Mouse (Mus musculus): ENCODE data around the gene Vcp. TPM values are rescaled to one million over a fixed set of nuclear protein-coding genes. Genes with fewer than 3 reads are reported as not detected.

Gene Vcp
- polyA plus RNA-seq, 1 experiment from 2014 or later = 205 TPM

DNA sequence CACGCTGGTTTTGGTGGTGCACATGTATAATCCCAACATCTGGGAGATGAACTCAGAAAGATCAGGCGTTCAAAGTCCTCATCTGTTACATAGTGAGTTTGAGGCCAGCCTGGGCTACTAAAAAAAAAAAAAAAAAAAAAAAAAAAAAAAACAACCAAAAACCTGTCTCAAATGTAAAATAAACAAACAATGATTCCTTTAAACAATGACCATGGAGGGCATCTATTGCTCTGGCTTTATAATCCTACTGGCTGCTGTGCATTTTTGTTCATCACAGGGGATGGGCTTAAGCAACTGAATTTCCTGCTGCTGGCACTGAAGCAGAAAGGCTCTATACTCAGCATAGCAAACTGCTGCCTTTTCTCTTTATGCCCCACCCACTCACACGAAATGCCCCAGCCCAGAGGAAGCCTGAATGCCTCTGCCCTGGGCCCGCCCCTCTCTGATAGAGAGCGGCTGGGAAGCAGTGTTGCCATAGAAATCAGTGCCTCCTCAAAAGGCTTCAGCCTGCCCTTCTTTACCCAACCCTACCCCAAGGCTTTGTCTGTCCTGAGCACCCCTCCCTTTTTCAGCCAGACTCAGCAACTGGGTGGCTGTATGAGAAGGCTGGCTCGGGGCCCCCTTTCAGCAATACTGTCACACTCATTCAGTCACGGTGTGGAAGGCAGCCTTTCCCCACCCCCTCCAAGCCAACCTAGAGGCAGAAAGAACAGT lies 43.5 kb upstream of the Vcp start:
- peak overlapping the region; percentile 67; the same call in 1 of the 2 replicates for H3K27ac ChIP-seq (ENCODE audit: low read depth, low read length)
- H3K36me3 ChIP-seq (ENCODE audit: control insufficient read depth, insufficient read depth) = no peaks in the 10 kb centered on the region
- H3K4me2 ChIP-seq (replicated peaks; ENCODE audit: low read depth) = peak overlapping the region; percentile 88
- H3K4me1 ChIP-seq (replicated peaks; ENCODE audit: control insufficient read depth, insufficient read depth, low read length) = peaks cover 8% of the 10 kb centered on the region
- no peaks in the 10 kb centered on the region for H3K27me3 ChIP-seq (replicated peaks; ENCODE audit: control insufficient read depth, insufficient read depth, low read length)
- TF ChIP-seq CTCF (IDR thresholded peaks at IDR 0.05; ENCODE audit: low read depth) = no peak
- no peak overlapping the region for H3K4me3 ChIP-seq (ENCODE audit: low read depth, low read length)
- no peaks in the 10 kb centered on the region for H3K9me3 ChIP-seq (ENCODE audit: control insufficient read depth)
- H3K9ac ChIP-seq (ENCODE audit: low read depth, low read length) = no peak overlapping the region
- no peak for ATAC-seq
- 18% methylated on average over 7 of the region's 7 CpGs for WGBS

GRCm38 (mm10) chr4:43040881-43041547 lies 40.7 kb upstream of the Vcp start:
- WGBS = 67% methylated on average over 9 of the region's 9 CpGs
- no peak overlapping the region for H3K27ac ChIP-seq (ENCODE audit: low read depth, low read length)
- no peak overlapping the region for H3K9ac ChIP-seq (ENCODE audit: low read depth, low read length)
- ATAC-seq = no peak
- peaks cover 8% of the 10 kb centered on the region; the same call in 1 of the 2 replicates for H3K36me3 ChIP-seq (ENCODE audit: control insufficient read depth, insufficient read depth)
- no peaks in the 10 kb centered on the region for H3K9me3 ChIP-seq (ENCODE audit: control insufficient read depth)
- H3K27me3 ChIP-seq (replicated peaks; ENCODE audit: control insufficient read depth, insufficient read depth, low read length) = no peaks in the 10 kb centered on the region
- H3K4me3 ChIP-seq (ENCODE audit: low read depth, low read length) = no peak overlapping the region
- peaks cover 8% of the 10 kb centered on the region for H3K4me1 ChIP-seq (replicated peaks; ENCODE audit: control insufficient read depth, insufficient read depth, low read length)
- no peak for TF ChIP-seq CTCF (IDR thresholded peaks at IDR 0.05; ENCODE audit: low read depth)
- H3K4me2 ChIP-seq (replicated peaks; ENCODE audit: low read depth) = no peak overlapping the region

DNA sequence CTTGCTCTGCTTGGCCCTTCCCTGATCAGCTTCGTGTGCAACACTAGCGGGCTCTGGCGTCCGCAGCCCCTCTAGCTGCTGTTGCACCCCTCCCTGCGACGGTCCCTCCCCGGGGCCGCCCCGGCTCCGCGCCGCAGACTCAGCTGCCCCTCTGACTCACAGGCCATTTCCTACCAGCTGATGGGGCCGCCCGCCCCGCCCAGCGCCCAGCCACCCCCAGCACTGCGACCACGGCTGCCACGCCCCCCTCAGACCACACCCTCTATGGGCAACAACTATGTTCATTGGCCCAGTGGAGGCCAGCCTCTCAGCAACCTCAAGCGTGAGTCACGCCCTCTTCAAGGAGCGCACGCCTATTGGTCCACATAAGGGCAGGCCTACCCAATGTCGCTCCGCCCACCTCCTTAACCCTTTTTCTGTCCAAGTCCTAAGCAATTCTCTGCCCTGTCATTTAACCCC lies 39.8 kb upstream of the Vcp start:
- peak; percentile 97 for ATAC-seq
- Histone ChIP-seq H3K9me3 (ENCODE audit: control insufficient read depth) (no peaks in the 10 kb centered on the region), H3K4me2 (replicated peaks; ENCODE audit: low read depth) (peak overlapping the region; percentile 91), H3K4me3 (ENCODE audit: low read depth, low read length) (peak overlapping the region; percentile 61), H3K9ac (ENCODE audit: low read depth, low read length) (peak overlapping the region; percentile 73), H3K4me1 (replicated peaks; ENCODE audit: control insufficient read depth, insufficient read depth, low read length) (peaks cover 7% of the 10 kb centered on the region), H3K27me3 (replicated peaks; ENCODE audit: control insufficient read depth, insufficient read depth, low read length) (no peaks in the 10 kb centered on the region), H3K36me3 (ENCODE audit: control insufficient read depth, insufficient read depth) (peaks cover 16% of the 10 kb centered on the region; the same call in 1 of the 2 replicates), H3K27ac (ENCODE audit: low read depth, low read length) (peak overlapping the region; percentile 78)
- WGBS = under 1% methylated on average over 25 of the region's 25 CpGs
- TF ChIP-seq CTCF (IDR thresholded peaks at IDR 0.05; ENCODE audit: low read depth) = peak; percentile 19; the same call in 1 of the 2 replicates

DNA sequence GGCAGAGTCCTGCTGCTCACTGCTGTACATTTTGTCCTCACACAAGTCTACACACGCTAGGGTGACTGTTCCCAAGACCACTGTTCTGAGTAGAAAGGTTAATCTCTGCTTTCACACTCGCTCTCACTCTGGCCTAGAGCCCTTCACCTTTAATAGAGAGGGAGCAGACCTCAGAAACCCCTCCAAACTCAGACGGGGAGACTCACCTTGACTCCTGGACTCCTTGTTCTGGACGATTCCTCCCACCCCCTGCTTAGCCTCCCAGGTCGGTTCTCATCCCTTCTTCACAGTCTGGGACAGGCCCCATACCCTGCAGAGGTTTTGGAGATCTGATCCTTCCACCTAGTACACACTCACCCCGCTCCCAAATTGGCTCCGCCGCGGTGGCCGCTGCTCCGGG lies 39.3 kb upstream of the Vcp start:
- peak; percentile 5; the same call in 1 of the 2 replicates for ATAC-seq
- 4% methylated on average over 11 of the region's 11 CpGs for WGBS
- peak overlapping the region; percentile 91 for H3K4me2 ChIP-seq (replicated peaks; ENCODE audit: low read depth)

DNA sequence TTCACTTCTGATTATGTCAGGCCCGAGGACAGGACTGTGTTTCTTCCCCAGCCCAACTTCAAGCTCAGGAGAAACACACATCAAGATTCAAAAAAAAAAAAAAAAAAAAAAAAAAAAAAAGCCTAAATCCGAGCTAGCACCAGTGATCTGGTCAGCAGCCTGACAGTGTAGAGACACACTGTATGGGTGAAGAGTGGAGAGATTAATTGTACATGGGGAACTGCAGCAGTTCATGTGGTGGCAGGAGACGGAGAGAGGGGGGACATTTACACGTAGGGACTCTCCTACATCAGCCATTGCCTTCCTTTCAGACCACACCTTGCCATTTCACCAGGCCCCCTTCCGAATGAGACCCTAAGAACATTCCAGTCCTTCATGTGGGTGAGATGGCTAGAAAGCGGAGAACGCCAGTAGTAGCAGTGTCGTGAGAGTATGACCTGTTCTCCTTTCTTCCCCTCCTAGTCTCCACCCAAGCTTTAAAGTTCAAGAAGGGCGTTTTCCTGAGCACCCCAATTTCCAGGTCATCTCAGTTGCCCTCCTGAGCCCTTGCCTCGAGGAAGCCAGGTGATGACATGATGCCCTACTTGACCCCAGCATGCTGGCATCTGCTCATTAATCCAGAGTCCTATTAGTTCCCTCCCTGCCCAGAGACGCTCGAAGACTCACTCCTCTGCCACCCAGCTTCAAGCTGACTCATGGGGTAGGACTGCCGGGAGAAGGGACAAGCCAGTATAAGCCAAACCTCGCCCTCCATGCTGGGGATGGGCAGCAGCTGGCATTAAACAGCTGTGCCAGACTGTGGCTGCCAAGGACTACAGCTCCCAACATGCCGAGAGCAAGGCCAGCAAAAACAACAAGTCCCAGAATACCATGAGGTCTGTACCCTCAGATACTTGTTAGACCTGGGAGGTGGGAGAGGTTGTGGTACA lies 38.5 kb upstream of the Vcp start:
- WGBS = 49% methylated on average over 15 of the region's 15 CpGs
- no peaks in the 10 kb centered on the region for H3K9me3 ChIP-seq (ENCODE audit: control insufficient read depth)

More for the DNA sequence above, 39.3 kb upstream of the Vcp start:
- Histone ChIP-seq H3K4me3 (ENCODE audit: low read depth, low read length) (peak overlapping the region; percentile 61), H3K9me3 (ENCODE audit: control insufficient read depth) (no peaks in the 10 kb centered on the region), H3K9ac (ENCODE audit: low read depth, low read length) (peak overlapping the region; percentile 73), H3K4me1 (replicated peaks; ENCODE audit: control insufficient read depth, insufficient read depth, low read length) (peaks cover 3% of the 10 kb centered on the region), H3K36me3 (ENCODE audit: control insufficient read depth, insufficient read depth) (peaks cover 16% of the 10 kb centered on the region; the same call in 1 of the 2 replicates), H3K27ac (ENCODE audit: low read depth, low read length) (peak overlapping the region; percentile 78), H3K27me3 (replicated peaks; ENCODE audit: control insufficient read depth, insufficient read depth, low read length) (no peaks in the 10 kb centered on the region)
- TF ChIP-seq CTCF (IDR thresholded peaks at IDR 0.05; ENCODE audit: low read depth) = no peak

More for the DNA sequence above, 38.5 kb upstream of the Vcp start:
- ATAC-seq = 0 out of 2 replicates have a peak, but pooled peaks have one; percentile 3
- no peak for TF ChIP-seq CTCF (IDR thresholded peaks at IDR 0.05; ENCODE audit: low read depth)
- peaks cover 24% of the 10 kb centered on the region; the same call in 1 of the 2 replicates for H3K36me3 ChIP-seq (ENCODE audit: control insufficient read depth, insufficient read depth)
- peak overlapping the region; percentile 91 for H3K4me2 ChIP-seq (replicated peaks; ENCODE audit: low read depth)
- no peaks in the 10 kb centered on the region for H3K27me3 ChIP-seq (replicated peaks; ENCODE audit: control insufficient read depth, insufficient read depth, low read length)
- H3K9ac ChIP-seq (ENCODE audit: low read depth, low read length) = peak overlapping the region; percentile 73; the same call in 1 of the 2 replicates
- no peaks in the 10 kb centered on the region; the same call in 1 of the 2 replicates for H3K4me1 ChIP-seq (replicated peaks; ENCODE audit: control insufficient read depth, insufficient read depth, low read length)
- peak overlapping the region; percentile 61 for H3K4me3 ChIP-seq (ENCODE audit: low read depth, low read length)
- peak overlapping the region; percentile 78 for H3K27ac ChIP-seq (ENCODE audit: low read depth, low read length)
